Mouse (Mus musculus) hindbrain, embryonic 16.5 days (tissue): ENCODE data around the gene Hypk. TPM values are rescaled to one million over a fixed set of nuclear protein-coding genes. Genes with fewer than 3 reads are reported as not detected.
A peak's percentile ranks its signal among the peaks of the same experiment; 100 is the strongest.

ENCODE experiments used
- ATAC-seq: fragments of 200-750 bp; cut with Nextera tagmentation; 2 replicates; pipeline ENCODE4 v1.8.0; 2017; ENCODE audit warnings: moderate TSS enrichment, moderate library complexity
- H3K27ac ChIP-seq: fragments of 300-500 bp; sonication (generic); 2 replicates; pipeline ENCODE4 v1.5.1; 2014; ENCODE audit warnings: low read depth, mild to moderate bottlenecking, control low read depth, low read length, moderate library complexity
- H3K27me3 ChIP-seq: fragments of 300-500 bp; sonication (generic); replicated peaks from 2 replicates; pipeline ENCODE4 v1.6.1; 2014; ENCODE audit warnings: low read length; ENCODE audit not compliant: control insufficient read depth, insufficient read depth
- H3K36me3 ChIP-seq: fragments of 300-500 bp; sonication (generic); 2 replicates; pipeline ENCODE4 v1.6.1; 2014; ENCODE audit warnings: mild to moderate bottlenecking, low read length, moderate library complexity, mixed read lengths; ENCODE audit not compliant: control insufficient read depth, insufficient read depth
- H3K4me1 ChIP-seq: fragments of 300-500 bp; sonication (generic); 2 replicates; pipeline ENCODE4 v1.6.1; 2014; ENCODE audit warnings: low read depth, low read length; ENCODE audit not compliant: control insufficient read depth, insufficient read depth
- H3K4me2 ChIP-seq: fragments of 300-500 bp; sonication (generic); 2 replicates; pipeline ENCODE4 v1.6.1; 2014; ENCODE audit warnings: mild to moderate bottlenecking, low read length, control low read depth, moderate library complexity
- H3K4me3 ChIP-seq: fragments of 300-500 bp; sonication (generic); 2 replicates; pipeline ENCODE4 v1.5.1; 2014; ENCODE audit warnings: mild to moderate bottlenecking, low read length, control low read depth, moderate library complexity
- H3K9ac ChIP-seq: fragments of 300-500 bp; sonication (generic); 2 replicates; pipeline ENCODE4 v1.6.1; 2014; ENCODE audit warnings: low read depth, mild to moderate bottlenecking, control low read depth, low read length, moderate library complexity
- H3K9me3 ChIP-seq: fragments of 300-500 bp; sonication (generic); 2 replicates; pipeline ENCODE4 v1.6.1; 2014; ENCODE audit warnings: mild to moderate bottlenecking, low read length, moderate library complexity; ENCODE audit not compliant: control insufficient read depth
- WGBS: fragments of 180-500 bp; shearing (Covaris S2); extraction: QIAGEN DNeasy Blood & Tissue Kit; methylation state at CpG from one replicate; pipeline ENCODE4 v1.1.7; 2014; 5-methylcytosine and 5-hydroxymethylcytosine counted together
- polyA plus RNA-seq: library from polyadenylated mRNA; unstranded; fragments of >200 nt; fragmentation: Nextera tagmentation; extraction: Ambion mirVana; gene quantifications from 2 replicates; pipeline ENCODE4 v1.2.1, GENCODE M21; 2015

The Hypk gene
- polyA plus RNA-seq, 1 experiment from 2014 or later = 122 TPM

DNA sequence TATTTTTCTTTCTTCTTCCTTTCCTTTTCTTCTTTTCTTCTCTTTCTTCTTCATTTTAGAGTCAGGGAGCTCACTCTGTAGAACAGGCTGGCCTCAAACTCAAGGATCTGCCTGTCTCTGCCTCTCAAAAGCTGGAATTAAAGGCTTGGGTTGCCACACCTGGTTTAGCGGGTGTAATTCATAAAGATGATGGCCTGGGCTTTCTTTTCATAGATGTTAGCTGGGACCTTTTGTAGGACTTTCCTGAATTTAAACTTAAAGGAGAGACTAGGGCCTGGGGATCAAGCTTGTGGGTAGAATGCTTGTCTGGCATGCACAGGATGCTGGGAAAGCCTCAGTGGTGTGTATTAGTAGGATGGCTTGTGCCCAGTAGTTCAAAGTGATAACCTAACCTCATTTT lies 8.9 kb upstream of the Hypk start, which contains the start of gene Ell3:
Ell3 (minus strand) TSS at position 101 of the 400 bp plus-strand sequence.
- H3K9me3 ChIP-seq = no peaks in the 10 kb centered on the region
- peaks cover 6% of the 10 kb centered on the region; the same call in 1 of the 2 replicates for H3K36me3 ChIP-seq
- ATAC-seq = no peak
- H3K9ac ChIP-seq = no peak within 1 kb of the TSS
- peaks cover 15% of the 10 kb centered on the region for H3K27me3 ChIP-seq
- no peak within 1 kb of the TSS for H3K4me3 ChIP-seq
- no peak within 1 kb of the TSS for H3K27ac ChIP-seq
- H3K4me2 ChIP-seq = no peak within 1 kb of the TSS; the same call in 1 of the 2 replicates
- 92% methylated on average over 1 of the region's 1 CpGs for WGBS
- H3K4me1 ChIP-seq = peaks cover 14% of the 10 kb centered on the region

DNA sequence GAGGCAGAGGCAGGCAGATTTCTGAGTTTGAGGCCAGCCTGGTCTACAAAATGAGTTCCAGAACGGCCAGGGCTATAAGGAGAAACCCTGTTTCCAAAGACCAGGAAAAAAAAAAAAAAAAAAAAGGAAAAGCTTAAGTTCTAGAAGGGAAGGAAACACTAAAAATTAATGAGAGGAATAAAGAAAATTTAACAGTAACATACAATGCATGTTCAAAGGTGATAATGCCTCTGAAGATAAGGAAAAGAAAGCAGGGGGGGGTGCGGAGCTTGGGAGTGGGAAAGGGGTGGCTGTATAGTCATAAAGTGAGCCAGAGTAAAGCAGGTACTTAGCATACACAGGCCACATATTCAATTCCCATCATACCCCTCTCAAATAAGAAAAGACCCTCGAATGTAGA lies 8.0 kb upstream of the Hypk start:
- H3K27me3 ChIP-seq = peaks cover 15% of the 10 kb centered on the region
- H3K36me3 ChIP-seq = no peaks in the 10 kb centered on the region
- no peak overlapping the region for H3K9ac ChIP-seq
- no peak overlapping the region for H3K4me2 ChIP-seq
- 81% methylated on average over 3 of the region's 3 CpGs for WGBS
- H3K9me3 ChIP-seq = no peaks in the 10 kb centered on the region
- peaks cover 15% of the 10 kb centered on the region for H3K4me1 ChIP-seq
- no peak overlapping the region for H3K27ac ChIP-seq
- H3K4me3 ChIP-seq = no peak overlapping the region
- ATAC-seq = no peak

DNA sequence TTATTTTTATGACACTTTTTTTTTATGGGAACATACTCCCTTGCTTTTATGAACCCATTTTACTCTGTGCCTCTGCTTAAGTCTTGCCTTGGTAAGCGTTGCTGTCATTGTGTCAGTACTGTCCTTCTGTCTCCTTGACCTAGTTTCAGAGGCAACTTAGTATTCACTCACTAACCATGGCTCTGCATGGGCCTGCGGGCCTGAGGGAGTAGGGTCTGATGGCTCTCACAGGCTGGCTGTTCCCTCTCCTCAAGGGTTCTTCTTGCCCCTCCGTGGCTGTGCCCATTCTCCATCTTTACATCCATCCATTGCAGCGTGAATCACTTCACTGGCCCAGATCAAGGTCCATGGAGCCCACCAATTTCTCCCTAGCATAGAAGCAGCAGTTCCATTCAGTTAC lies 6.6 kb upstream of the Hypk start:
- H3K27ac ChIP-seq = no peak overlapping the region
- no peak overlapping the region for H3K4me3 ChIP-seq
- WGBS = 79% methylated on average over 4 of the region's 4 CpGs
- H3K4me2 ChIP-seq = no peak overlapping the region
- peaks cover 23% of the 10 kb centered on the region for H3K4me1 ChIP-seq
- H3K36me3 ChIP-seq = no peaks in the 10 kb centered on the region
- no peak for ATAC-seq
- no peak overlapping the region for H3K9ac ChIP-seq
- H3K27me3 ChIP-seq = peaks cover 9% of the 10 kb centered on the region
- no peaks in the 10 kb centered on the region for H3K9me3 ChIP-seq

DNA sequence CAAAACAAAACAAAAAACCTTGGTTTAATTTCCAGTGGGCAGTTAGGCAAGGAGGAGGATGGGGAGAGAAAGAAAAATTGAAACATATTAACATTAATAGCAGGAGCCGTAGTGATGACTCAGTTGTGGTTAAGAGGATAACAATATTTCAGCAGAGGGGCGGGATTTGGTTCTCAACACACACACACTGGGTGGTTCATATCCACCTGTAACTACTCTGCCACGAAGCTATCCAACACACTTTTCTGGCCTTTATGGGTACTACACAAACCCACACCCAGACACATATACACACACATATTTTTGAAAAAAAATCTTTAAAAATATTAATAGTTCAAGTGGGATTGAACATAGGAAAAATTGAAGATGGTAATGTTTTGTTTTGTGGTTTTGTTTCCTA lies 6.1 kb upstream of the Hypk start:
- H3K36me3 ChIP-seq = no peaks in the 10 kb centered on the region
- H3K27me3 ChIP-seq = peaks cover 7% of the 10 kb centered on the region
- no peak overlapping the region for H3K9ac ChIP-seq
- H3K4me3 ChIP-seq = no peak overlapping the region
- no peak overlapping the region for H3K4me2 ChIP-seq
- H3K4me1 ChIP-seq = peaks cover 21% of the 10 kb centered on the region
- no peaks in the 10 kb centered on the region for H3K9me3 ChIP-seq
- ATAC-seq = no peak
- WGBS = 91% methylated on average over 3 of the region's 3 CpGs
- no peak overlapping the region for H3K27ac ChIP-seq

DNA sequence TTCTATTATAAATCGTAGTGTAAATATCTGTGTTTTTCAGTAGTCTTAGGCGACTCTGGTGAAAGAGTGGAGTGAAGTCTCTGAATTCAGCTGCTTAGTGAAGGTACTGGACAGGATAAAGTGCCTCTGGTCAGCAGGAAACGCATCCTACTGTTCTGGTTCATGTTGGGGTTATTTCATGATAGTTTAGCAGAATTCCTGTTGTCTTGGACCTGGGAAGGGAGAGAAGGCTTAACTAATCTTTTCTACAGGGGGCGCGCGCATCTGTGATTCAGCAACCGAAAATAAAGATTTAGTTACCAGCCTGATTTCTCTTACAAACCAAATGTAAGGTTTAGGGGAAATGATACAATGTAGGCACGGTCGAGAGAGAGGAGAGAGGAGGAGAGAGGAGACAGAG lies 5.0 kb upstream of the Hypk start:
- Histone ChIP-seq H3K4me3 (peak overlapping the region; percentile 95), H3K4me2 (peak overlapping the region; percentile 91), H3K27me3 (no peaks in the 10 kb centered on the region), H3K9me3 (no peaks in the 10 kb centered on the region), H3K27ac (peak overlapping the region; percentile 79), H3K9ac (peak overlapping the region; percentile 53; the same call in 1 of the 2 replicates), H3K4me1 (peaks cover 12% of the 10 kb centered on the region), H3K36me3 (peaks cover 9% of the 10 kb centered on the region; the same call in 1 of the 2 replicates)
- no peak for ATAC-seq
- 21% methylated on average over 9 of the region's 9 CpGs for WGBS

DNA sequence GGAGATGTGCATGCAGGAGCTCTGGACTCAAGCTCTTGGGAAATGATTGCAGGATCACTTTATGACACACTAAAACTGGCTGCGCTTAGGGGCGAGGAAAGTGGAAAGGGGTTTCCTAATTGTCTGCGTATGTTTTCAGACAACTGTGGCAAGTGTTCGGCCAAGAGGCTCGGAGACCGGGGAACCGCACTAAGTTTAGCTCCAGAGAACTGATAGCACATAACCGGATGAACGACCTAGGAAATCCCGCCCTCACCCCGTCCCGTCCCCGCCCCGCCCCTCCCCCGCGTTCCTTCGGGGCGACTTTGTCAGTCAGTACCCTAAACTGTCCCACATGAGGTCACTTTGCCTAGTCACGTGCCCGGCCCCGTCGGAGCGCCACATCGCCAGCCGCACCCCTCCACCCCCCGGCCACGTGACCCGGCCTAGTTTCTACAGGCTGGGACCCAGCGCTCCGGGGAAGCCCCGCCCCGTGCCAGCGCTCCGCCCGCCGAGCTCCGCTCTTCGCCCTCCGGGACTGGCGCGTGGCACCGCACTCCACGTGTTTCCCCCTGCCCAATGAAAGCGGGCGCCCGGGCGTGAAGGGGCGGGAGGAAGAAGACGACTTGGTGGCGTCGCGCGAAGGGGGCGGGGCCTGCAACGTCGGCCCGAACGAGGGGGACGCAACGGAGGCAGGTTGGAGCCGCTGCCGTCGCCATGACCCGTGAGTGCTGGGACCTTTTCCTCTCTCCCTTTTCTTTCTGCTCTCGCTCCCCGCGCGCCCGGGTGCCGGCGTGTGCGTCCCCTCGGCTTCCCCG lies 4.2 kb upstream of the Hypk start, which contains the start of gene Serf2:
Serf2 (plus strand) TSS at position 457 of the 797 bp plus-strand sequence.
- WGBS = under 1% methylated on average over 66 of the region's 74 CpGs
- H3K36me3 ChIP-seq = peaks cover 12% of the 10 kb centered on the region; the same call in 1 of the 2 replicates

DNA sequence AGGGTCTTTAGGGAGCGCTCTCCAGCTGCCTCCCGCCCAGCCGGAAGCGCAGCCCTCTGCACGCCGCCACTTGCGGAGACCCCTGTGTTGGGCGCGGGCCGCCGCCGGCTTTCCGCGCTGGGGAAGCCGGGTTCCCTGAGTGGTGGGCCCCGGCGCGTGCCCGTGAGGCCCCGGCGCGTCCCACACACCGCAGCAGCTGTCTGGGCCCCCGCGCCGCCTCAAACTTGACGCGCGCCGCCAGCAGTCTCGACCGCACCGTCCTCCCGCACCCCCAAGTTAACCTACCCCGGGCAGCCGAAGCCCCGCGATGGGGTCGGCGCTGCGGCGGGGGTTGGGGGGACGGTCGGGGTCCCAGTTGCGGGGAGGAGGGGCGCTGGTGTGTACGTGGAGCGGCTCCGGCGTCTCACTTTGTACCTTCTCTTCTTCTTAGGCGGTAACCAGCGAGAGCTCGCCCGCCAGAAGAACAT lies 3.5 kb upstream of the Hypk start:
- WGBS = under 1% methylated on average over 46 of the region's 54 CpGs
- Histone ChIP-seq H3K36me3 (peaks cover 12% of the 10 kb centered on the region; the same call in 1 of the 2 replicates), H3K9me3 (no peaks in the 10 kb centered on the region), H3K27ac (peak overlapping the region; percentile 97), H3K4me3 (peak overlapping the region; percentile 95), H3K4me1 (peaks cover 12% of the 10 kb centered on the region), H3K9ac (peak overlapping the region; percentile 94), H3K4me2 (peak overlapping the region; percentile 94), H3K27me3 (no peaks in the 10 kb centered on the region)
- peak; percentile 67 for ATAC-seq

More for the DNA sequence above, 4.2 kb upstream of the Hypk start, which contains the start of gene Serf2:
- Histone ChIP-seq H3K4me1 (peaks cover 12% of the 10 kb centered on the region), H3K9ac (peak within 1 kb of the TSS; percentile 94), H3K27ac (peak within 1 kb of the TSS; percentile 97), H3K9me3 (no peaks in the 10 kb centered on the region), H3K4me2 (peak within 1 kb of the TSS; percentile 94), H3K27me3 (no peaks in the 10 kb centered on the region), H3K4me3 (peak within 1 kb of the TSS; percentile 95)
- peak; percentile 98 for ATAC-seq

DNA sequence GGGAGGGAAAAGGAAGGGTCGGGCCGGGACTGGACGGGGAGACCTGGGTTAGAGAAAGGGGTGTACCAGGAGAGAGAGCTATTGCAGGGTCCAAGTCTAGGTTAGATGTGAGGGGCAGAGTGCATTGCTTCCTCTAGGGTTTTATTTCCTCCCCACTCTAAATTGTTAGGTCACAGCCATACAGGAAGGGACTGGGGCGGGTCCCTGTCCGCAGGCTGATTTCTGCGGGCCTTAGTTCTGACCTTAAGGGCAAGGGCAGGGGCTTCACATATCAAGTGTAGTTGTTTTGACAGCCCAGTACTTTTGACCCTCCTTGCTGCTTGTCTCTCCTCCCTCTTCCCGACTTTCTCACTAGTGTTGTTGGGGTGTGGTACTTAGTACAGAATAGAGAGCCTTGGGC lies 3.0 kb upstream of the Hypk start:
- peaks cover 12% of the 10 kb centered on the region for H3K4me1 ChIP-seq
- 4% methylated on average over 7 of the region's 7 CpGs for WGBS
- H3K9me3 ChIP-seq = no peaks in the 10 kb centered on the region
- H3K27ac ChIP-seq = peak overlapping the region; percentile 97
- no peaks in the 10 kb centered on the region for H3K27me3 ChIP-seq
- H3K4me3 ChIP-seq = peak overlapping the region; percentile 95
- peak; percentile 5; the same call in 1 of the 2 replicates for ATAC-seq
- peak overlapping the region; percentile 94 for H3K9ac ChIP-seq
- H3K36me3 ChIP-seq = peaks cover 12% of the 10 kb centered on the region; the same call in 1 of the 2 replicates
- H3K4me2 ChIP-seq = peak overlapping the region; percentile 94

DNA sequence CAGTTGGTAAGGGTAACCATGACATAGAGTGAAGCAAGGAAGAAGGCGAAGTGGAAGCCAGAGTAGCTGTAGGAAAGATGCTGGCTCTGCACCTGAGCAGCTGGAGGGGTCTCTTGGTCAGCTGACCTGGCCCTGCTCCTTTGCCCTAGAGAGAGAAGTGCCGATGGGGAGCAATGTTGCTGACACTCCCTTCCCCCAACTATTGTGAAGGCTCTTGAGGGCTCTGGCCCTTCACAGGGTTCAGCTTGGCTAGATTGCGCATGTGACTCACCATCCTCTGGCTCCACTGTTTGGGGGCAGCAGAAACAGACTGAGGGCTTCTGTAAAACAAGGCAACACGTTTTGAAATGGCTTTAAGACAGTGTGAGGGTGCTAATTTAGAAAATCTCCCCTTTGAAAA lies 729 bp upstream of the Hypk start:
- Histone ChIP-seq H3K4me3 (no peak overlapping the region), H3K9me3 (no peaks in the 10 kb centered on the region), H3K27me3 (no peaks in the 10 kb centered on the region), H3K4me1 (peaks cover 16% of the 10 kb centered on the region), H3K9ac (no peak overlapping the region), H3K4me2 (no peak overlapping the region), H3K36me3 (peaks cover 12% of the 10 kb centered on the region; the same call in 1 of the 2 replicates), H3K27ac (no peak overlapping the region)
- WGBS = 87% methylated on average over 4 of the region's 4 CpGs
- ATAC-seq = no peak
